Mouse (Mus musculus) testis, adult 10 weeks (tissue): ENCODE measurements around the gene Atg5. TPM values are rescaled to one million over a fixed set of nuclear protein-coding genes. Genes with fewer than 3 reads are reported as not detected.

Experiments
- polyA plus RNA-seq: library from polyadenylated mRNA; stranded (reverse); fragments of 350-450 nt; fragmentation: Illumina TruSeq; extraction: RNeasy Lipid Tissue Mini Kit (QIAGEN cat#74804); gene quantifications from one replicate; pipeline ENCODE4 v1.2.3, GENCODE M21; 2014; ENCODE audit warnings: low read depth, low replicate concordance

Gene Atg5
- polyA plus RNA-seq, result 12.0 TPM

GRCm38 (mm10) chr10:44268145-44268860 lies at the start of gene Atg5:
TSS of gene Atg5 (plus strand) at chr10:44268358.

Other genes starting within 250 kb of the Atg5 start
- 1.0 TPM for gene Crybg1, start 119.5 kb upstream of the Atg5 start, polyA plus RNA-seq